Mouse (Mus musculus): ENCODE results near the gene Dcps.

The Dcps gene

DNA sequence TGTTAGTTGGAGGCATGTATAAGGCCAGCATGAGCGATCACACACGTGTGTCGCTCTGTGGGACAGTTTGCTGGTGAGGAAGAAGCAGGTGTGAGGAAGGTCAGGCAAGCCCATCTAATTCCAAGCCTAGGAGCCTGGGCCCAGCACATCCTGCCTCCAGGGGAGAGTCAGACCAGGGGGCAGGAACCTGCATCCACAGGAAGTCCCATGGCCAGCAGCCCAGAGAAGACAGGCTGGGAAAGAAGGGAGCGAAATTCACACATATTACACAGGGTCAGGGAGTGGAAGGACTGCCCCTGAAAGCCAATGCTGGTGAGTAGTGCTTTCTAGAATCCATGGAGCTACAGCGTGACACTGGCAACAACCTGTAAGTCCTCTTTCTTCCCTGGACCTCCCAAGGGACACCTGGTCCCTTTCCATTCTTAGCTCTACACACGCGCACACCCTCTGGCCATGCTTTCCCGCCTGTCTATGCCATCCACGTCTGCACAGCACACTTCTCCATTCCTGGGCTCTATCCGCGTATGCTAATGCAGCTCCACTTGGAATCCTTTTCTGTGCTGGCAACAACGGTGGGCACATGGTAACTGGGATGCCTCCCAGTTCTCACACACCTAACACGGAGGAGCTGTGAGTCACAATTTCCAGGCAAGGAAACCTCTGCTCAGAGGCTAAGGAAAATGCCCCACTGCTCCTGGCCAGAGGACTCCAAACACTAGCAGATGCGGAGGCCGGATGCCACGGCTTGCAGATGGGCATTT is 44.0 kb downstream of the Dcps start:
- DNase-seq, result peak; percentile 63

DNA sequence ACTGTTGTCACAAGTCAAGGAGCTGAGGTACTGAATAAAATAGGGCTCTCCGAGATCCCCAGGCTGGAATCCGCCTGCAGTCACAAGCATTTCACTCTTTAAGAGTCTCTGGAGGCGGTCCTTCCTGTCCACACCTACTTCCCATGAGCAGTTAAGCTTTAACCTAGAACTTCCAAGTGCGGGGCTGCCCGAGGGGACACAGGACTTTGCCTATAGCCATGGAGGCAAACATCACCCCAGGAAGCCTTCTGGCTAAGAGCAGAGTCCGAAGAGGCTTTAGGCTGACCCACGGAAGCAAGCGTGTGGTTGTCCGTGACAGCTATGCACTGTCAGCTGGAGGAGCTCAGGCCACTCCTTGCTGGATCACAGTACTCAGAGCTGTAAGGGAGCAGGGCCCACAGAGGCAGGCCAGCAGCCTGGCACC is 46.9 kb downstream of the Dcps start:
- no peak for DNase-seq

DNA sequence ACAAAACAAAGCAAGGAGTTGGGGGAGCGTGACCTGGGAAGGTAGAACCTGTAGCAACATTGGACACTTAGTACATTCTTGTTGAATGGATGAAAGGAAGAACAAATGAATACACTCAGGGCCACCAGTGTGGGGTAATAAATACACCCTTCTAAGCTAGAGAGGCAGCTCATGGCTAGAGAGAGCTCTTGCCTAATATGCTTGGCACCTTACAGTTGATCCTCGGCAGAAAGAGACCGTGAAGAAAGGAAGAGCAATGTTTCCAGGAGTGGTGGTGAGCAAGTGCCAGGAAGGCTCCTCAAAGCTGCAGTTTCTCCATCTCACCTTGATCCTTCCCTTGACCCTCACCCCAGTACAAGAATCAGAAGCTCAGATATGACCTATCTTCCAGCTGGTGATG is 47.3 kb downstream of the Dcps start:
- no peak for DNase-seq

DNA sequence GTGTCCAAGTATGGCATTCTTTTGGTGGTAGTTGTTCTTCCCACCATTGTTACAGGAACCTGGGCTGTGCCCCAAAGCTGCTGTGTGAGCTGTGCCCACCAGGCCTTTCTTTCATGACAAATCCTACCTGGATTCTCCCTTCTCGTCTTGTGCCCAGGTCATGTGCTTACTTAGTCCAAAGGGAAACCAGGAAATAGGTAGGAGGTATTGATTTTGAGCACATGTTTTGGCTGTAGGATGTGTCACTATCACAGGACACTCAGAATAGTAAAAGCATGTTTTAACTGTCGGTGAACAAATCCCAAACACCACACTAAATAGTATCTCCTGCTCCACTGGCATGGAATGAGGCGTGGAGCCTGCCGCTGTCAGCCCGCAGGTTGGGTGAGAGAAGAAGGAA is 48.3 kb downstream of the Dcps start:
- DNase-seq, result no peak

DNA sequence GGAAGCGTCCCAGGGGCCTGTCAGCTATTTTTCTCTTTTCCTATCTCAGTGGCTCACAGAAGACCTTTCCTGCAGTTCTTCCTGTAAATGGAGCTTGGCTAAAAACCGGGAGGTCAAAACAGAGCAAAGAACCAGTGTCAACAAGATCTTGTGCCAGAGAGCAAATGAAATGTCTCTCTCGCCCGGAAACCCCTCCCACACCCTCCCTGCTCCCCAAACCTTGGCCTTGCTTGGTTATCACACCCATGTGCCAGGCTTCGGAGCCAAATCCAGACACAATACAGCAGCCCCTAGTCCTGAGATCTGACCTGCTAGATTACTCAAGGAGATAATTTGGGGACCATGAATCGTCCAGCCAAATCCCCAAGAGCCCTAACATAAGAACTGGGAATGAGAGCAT is 48.7 kb downstream of the Dcps start:
- no peak for DNase-seq

DNA sequence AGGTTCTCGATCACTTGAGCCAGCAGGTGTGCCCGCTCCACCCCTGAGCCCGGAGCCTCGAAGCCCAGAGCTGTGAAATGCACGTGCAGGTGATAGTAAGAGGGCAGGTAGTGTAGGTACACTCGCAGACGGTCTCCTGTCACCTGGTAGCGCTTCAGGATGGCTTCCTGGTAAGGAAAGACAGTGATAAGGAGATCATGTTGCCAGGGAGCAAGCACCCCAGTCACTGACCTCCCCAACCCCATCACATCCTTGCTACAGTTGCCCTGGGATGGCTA is 51.2 kb downstream of the Dcps start:
- no peak for DNase-seq

DNA sequence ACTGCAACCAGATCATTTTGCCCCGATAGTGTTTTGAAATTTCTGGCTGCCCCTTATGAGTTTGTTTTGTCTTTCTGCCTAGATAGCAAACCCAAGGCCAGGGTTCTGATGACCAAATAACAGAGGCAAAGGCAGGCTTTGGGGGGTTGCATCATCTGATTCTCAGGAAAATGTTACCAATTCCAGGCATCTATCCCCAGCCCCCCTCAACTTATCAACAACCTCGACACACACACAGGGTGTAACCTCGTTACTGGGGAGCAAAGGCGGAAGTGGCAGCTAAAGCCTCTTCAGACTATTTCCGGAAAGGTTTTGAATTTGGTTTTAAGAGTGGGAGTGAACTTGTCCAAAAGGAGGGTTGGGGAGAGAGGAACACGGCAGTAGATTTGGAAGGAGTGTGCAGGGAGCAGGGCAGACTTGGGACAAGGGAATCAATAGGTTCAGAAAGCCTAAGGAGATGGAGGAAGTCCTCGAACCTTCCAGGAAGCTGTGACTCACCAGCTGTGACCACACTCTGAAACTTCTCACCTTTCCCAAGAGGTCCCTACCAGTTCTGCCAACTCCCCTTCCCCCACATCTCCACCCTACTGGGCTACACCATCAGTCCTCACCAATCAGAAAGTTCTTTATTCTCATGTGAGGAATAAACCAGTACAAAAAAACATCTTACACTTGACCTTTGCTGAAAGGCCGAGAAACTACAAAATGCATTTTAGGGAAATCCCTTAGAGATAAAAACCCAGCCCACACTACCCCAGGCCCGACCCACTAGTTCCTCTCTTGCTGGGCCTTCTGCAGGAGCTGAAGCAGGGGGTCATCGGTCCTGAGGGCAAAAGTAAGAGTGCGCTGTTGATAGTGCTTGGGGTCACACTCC is 51.8 kb downstream of the Dcps start:
- DNase-seq, result no peak

DNA sequence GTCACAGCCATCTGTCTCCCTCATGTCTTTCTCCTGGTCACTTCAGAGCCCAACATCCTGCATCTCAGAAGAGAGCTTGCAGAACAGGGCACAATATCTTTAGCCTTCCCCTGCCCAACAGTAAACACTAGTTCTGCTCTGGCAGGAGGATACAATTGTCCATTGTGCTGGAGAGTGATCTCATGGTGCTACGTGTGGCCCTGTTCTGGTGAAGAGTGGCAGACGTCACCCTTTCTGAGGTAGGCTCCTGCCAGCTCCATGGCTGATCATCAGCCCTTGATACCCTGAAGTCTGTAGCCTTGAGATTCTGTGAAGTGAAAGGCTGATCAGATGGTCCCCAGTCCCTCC is 52.4 kb downstream of the Dcps start:
- DNase-seq, result no peak

DNA sequence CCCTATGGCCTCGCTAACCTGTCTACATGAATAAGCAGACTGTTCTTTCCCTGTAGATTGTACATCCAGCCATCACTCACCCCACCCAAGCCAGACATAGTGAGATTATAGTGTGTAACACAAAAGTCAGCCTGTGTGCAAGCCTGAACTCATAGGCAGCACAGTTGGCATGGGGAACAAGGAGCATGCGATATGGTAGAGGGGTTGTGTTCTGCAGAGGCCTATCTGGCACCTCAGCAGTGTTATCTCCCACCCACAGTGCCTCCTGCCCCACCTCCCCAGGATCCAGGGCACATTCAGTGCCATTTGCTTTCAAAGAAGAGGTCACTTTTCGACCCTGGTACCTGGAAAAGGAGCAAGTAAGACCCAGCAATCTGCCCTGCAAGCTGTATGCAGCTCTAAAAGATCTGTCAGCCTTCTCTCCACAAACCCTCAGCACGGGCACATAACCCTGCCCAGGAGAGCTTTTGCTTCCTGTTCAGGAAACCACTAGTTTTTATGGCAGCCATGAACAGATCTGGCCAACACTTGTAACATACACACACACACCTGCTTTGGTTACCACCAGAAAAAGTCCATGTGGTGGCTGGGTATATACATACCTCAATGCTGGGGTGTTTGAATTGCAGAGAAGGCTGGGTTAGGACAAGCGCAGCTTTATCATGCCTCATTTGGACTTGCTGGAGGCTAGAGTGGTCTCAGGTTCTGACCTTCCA is 53.2 kb downstream of the Dcps start:
- no peak for DNase-seq

DNA sequence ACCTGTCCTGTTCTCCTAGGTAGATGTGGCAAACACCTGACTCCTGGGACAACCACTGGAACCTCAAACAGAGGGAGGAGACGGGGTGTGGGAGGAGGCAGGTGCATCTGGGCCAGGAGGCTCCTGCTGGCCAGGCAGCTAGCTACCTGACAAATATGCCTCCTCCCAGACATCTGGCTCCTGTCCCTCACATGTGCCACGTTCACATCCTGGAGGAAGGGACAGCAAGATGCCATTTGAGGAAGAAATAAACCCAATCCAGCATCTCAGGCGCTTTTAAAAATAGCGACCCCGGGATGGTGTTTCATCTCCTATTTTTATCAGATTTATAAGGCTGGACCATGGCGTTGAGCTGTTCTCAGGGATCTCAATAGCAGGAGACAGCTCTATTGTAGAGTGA is 56.7 kb downstream of the Dcps start, which contains the start of gene St3gal4:
TSS of gene St3gal4 (minus strand) at position 101 of the 400 bp plus-strand sequence.
- no peak for DNase-seq

DNA sequence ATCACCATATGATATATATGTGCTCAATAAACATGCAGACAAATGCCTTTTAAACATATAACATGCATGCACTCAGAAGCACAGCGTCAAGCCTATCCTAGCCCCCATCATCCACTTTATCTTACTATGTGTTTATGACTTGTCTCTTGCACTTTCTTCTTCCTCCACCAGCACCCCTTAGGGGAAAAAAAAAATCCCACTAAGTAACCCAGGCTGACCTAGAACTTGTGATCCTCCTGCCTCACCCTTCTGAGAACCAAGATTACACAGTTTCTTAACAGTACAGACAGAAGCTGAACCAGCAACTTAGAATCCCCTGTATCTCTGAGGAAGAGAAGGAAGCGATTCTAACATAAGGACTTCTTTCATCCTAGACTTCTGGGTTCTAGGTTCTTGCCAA is 57.3 kb downstream of the Dcps start:
- no peak for DNase-seq

DNA sequence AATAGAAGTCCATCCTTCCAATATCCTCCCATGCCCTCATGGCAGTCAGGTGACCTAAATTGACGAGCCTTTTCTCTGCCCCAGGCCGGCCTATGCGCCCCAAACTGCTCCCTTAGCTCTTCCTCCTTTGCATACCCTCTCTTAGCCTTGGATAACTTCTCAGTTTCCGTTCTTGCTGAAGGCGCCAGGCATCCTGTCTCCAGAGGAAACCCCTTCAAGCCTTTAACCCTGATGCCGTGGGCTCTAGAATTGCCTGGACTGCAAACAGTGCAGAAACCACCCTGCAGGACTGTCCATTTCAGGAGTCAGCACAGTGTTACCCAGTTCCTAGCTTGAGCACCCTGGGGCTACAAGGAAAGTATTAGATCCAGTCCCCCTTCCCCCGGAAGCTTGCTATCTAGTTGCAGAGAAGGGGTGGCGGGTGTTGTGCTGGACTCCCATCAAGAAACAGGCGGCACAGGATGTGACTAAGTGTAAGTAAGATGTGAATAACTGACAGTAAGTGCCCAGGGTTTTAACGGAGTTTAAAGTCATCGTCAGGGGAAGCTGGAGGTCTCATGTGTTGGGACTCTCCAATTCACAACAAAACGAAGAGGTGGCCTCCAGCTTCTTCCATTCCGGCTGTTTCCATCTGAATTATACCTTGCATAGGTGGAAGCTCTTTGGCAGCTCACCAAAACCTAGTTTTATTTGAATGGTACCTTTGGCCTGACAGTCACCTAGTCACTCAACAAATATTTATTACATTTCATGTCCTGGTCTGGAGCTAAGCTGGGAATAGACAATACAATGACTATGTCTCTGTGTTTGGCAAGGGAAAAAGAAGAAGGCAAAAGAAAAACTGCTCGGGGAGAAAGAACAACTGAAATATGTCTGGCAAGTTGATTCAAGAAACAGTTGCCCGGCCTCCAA is 58.2 kb downstream of the Dcps start:
- DNase-seq, result no peak

DNA sequence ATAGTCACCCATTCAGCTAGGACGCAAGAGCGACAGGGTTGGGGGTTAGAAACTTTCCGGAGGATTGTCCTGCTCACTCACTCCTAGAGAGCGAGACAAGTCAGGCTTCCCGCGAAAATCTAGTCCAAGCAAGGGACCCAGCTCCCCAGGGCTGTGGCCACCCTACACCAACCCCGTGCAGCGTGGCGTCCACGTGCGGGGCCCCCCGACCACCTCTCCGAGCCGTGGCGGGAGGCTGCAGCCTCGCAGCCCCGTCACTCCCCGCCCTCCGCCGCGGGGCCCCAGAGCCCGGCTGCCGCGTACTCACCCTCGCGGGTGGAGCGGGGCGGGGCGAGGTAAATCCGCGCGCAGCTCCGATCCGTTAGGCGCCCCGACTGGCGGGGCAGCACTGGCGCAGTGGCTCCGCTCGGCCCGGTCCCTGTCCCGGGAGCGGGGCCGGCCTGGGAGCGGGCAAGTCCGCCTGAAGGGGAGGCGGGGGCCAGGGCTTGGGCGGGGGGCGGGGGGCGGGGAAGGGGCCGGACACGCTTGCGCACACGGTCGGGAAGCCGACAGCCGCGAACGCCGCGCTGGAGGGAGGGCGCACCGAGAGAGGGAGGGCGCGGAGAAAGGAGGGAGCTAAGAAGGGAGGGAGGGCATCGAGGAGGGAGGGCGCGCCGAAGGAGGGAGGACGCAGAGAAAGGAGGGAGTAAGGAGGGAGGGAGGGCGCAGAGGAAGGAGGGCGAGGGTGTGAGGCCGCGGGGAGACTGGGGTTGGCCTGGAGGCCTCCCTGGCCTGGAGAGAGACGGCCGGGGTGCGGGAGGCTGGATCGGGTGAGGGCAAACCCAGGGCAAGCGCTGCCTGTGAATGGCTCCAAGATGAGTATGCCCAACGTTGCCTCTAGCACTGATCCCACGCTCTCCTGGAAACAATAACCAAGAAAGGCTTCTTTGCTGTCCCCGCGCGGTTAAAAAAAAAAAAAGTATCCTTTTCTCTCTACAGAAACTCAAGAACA is 59.2 kb downstream of the Dcps start:
- DNase-seq, result peak; percentile 74

DNA sequence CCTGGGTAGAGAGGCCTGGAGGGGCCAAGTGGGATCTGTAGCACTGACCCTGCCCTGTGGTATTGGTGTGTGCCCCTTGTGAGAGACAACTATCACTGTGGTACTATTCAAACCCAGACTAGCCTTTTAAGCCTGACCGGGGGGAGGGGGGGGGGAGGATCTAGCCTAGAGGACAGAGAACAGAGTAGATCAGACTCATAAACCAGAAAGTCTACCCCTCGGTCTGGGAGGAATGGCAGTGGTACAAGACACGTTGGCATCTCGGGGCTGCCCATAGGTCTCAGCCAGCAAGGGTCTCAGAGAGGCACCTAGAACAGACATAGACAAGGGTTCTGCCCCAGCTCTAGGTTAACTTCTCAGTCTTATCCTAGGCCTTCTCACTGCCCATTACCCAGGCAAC is 60.1 kb downstream of the Dcps start:
- DNase-seq, result no peak

DNA sequence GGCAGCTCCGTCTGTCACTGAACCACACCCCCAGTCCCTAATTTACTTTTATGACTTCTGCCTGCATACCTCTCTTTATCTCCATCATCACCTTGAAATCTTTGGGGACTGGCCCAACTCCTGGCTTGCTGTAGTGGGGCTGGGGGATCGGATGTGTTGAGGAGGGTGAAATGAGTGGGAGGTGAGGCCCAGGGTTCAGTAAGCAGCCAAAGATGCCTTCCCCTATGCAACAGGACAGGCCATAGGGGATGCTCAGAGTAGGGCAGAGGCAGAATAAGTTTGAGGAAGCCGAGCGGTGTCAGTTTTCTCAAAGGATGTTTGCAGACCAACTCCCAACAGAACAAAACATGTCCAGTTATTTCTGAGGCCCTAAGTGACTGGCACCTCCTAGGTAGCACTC is 60.6 kb downstream of the Dcps start:
- DNase-seq, result no peak

DNA sequence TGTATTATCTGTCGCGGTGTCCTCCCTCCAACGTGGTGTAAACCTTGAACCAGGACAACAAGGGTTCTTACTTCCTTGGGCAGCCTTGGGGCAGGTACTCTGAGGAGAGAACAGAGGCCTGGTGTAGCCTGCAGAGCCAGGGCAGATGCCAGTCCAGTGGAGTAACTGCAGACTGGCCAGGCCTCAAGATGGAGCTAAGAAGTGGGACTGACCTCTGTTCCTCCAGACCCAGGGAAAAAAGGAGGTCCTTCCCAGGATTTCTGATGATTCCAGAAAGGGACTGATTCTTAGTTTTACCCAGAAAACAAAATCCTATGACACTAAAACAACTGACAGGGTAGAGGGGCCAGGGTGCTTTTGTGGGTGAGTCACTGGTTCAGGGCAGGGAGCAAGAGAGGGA is 61.6 kb downstream of the Dcps start:
- DNase-seq, result no peak

DNA sequence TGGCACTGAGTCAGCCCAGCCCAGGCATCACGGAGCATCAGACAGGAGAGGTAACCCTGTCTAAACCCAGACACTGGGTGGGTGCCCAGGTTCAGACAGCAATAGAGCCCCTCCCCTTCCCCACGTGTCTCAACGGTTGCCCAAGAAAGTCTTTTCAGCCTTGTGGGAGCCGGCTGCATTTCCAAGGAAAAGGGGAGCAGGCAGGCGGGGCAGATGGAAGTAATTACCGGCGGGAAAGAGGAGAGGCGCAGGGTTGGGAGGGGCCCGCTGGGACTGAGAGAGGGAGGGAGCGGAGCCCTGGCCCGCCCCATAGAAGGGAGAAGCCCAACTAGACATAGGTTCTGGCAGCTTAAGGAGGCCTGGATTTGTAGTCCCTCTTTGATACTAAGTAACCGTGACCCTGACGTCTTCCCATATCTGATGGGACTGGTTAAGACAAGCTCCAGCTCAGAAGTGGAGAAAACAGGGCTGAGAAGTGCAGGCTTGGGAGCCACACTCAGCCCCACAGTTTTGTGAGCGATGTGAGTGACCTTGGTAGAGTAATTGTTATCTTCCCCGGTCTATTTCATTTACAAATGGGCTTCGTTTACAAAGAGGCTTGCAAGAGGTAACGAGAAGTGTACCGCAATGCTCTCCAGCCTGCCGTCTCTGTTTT is 63.8 kb downstream of the Dcps start:
- peak; percentile 35 for DNase-seq

DNA sequence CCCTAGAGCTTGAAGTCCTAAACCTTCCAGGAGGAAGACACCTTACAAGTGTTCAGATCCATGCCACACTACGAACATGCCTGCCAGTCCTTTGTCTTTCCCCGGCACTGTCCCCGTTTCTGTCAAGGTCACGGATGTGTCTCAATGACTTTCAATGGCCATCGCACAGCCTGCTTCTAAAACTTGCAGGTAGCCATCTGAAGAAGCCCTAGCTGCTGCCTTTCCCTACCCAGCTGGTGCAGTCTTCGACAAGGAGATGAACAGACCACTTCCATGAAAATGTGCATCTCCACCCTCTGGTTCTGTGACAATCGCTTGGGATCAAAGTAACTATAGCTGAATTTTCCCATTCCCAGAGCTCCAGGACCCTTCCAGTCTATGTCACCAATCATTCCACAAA is 64.4 kb downstream of the Dcps start:
- no peak for DNase-seq

DNA sequence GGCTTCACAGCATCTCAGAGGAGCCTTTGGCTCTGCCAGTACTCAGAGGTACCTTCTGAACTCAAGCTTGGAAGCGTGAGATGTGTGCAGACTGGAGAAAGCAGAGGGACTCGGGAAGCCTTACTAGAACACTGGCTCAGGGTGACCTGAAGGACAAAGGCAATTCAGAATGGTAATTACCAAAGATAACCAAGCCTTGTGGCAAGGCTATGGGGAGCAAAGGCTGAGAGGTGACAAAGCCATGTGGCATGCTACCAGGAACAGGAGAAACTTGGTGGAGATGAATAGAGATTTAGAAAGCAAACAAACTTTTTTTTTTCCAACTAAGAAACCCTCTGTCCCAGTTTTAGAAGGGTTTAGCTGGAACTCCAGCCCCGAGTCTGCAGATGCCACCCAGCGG is 65.3 kb downstream of the Dcps start:
- DNase-seq, result no peak

DNA sequence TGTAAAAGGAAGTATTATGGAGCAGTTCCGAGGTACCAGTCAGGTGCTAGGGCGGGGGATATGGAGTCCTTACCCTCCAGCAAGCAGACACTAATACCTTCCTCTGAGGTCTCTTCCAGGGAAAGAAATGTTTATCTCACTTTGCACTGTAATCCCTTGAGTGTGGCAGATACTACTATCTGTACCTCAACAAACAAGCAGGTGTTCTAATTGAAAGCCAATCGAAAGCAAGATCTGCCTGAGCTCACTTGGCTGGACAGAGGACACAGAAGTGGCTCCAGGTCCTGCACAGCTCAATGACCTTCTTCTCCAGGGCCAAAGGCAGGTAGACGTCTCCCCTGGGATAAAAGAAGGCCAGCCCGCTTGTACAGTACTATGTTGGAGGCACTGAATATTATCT is 65.8 kb downstream of the Dcps start:
- no peak for DNase-seq

DNA sequence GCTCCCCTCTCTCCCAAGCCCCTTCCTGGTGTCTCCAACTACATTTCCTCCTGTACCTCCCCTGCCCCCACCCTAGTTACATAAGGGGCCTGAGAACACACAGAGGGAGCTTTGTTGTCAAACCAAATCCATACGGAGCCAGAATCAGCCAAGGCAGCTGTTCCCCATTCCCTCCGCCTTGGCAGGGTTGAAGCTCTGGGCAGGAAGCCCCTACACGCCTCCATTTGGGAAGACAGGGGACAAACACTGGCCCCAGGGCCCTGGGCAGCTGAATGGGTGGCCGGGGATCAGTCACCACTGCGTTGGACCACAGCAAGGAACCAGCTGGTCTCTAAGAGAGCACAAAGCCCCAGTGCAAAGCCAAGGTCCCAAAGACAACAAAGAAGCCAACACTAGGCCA is 66.9 kb downstream of the Dcps start:
- peak; percentile 84 for DNase-seq
